Mouse (Mus musculus) neural tube, embryonic 13.5 days (tissue): ENCODE measurements around the gene Csnk2a2. TPM values are rescaled to one million over a fixed set of nuclear protein-coding genes. Genes with fewer than 3 reads are reported as not detected.

Source experiments
- ATAC-seq: fragments of 200-750 bp; cut with Nextera tagmentation; 2 replicates; pipeline ENCODE4 v1.8.0; 2017; ENCODE audit warnings: low read depth, mild to moderate bottlenecking, moderate TSS enrichment, moderate library complexity
- H3K27ac ChIP-seq: fragments of 300-500 bp; sonication (generic); replicated peaks from 2 replicates; pipeline ENCODE4 v1.5.1; 2015; ENCODE audit warnings: moderate library complexity, mild to moderate bottlenecking, inconsistent platforms
- H3K27me3 ChIP-seq: fragments of 300-500 bp; sonication (generic); 2 replicates; pipeline ENCODE4 v1.6.1; 2015; ENCODE audit warnings: mild to moderate bottlenecking, inconsistent platforms
- H3K36me3 ChIP-seq: fragments of 300-500 bp; sonication (generic); 2 replicates; pipeline ENCODE4 v1.6.1; 2015; ENCODE audit warnings: mild to moderate bottlenecking, inconsistent platforms
- H3K4me1 ChIP-seq: fragments of 300-500 bp; sonication (generic); replicated peaks from 2 replicates; pipeline ENCODE4 v1.6.1; 2015; ENCODE audit warnings: inconsistent platforms
- H3K4me2 ChIP-seq: fragments of 300-500 bp; sonication (generic); 2 replicates; pipeline ENCODE4 v1.6.1; 2015; ENCODE audit warnings: inconsistent platforms, mild to moderate bottlenecking, moderate library complexity
- H3K4me3 ChIP-seq: fragments of 300-500 bp; sonication (generic); 2 replicates; pipeline ENCODE4 v1.5.1; 2015; ENCODE audit warnings: mild to moderate bottlenecking, inconsistent platforms
- H3K9ac ChIP-seq: fragments of 300-500 bp; sonication (generic); 2 replicates; pipeline ENCODE4 v1.6.1; 2015; ENCODE audit warnings: moderate library complexity, mild to moderate bottlenecking, inconsistent platforms
- H3K9me3 ChIP-seq: fragments of 300-500 bp; sonication (generic); 2 replicates; pipeline ENCODE4 v1.6.1; 2016; ENCODE audit warnings: inconsistent platforms
- WGBS: fragments of 180-500 bp; shearing (Covaris S2); methylation state at CpG from one replicate; pipeline ENCODE4 v1.1.7; 2015; 5-methylcytosine and 5-hydroxymethylcytosine counted together
- polyA plus RNA-seq: library from polyadenylated mRNA; unstranded; fragments of >200 nt; fragmentation: Nextera tagmentation; extraction: Ambion mirVana; gene quantifications from 2 replicates; pipeline ENCODE4 v1.2.1, GENCODE M21; 2015

Gene Csnk2a2
- polyA plus RNA-seq, 1 experiment from 2014 or later: 8.0 TPM

- Histone ChIP-seq H3K9me3 (no peaks in the 10 kb centered on the region), H3K36me3 (peaks cover 67% of the 10 kb centered on the region), H3K4me3 (no peak overlapping the region), H3K4me1 (no peaks in the 10 kb centered on the region), H3K9ac (no peak overlapping the region), H3K27me3 (no peaks in the 10 kb centered on the region), H3K27ac (no peak overlapping the region), H3K4me2 (no peak overlapping the region)
- no peak for ATAC-seq
- 86% methylated on average over 2 of the region's 2 CpGs for WGBS
These were observed 23.3 kb downstream of the Csnk2a2 start for GRCm38 (mm10) chr8:95466543-95466942.

GRCm38 (mm10) chr8:95452518-95452917 is 37.3 kb downstream of the Csnk2a2 start:
- H3K9me3 ChIP-seq: no peaks in the 10 kb centered on the region
- no peak overlapping the region for H3K4me2 ChIP-seq
- ATAC-seq: no peak
- H3K4me3 ChIP-seq: no peak overlapping the region
- no peak overlapping the region for H3K9ac ChIP-seq
- 62% methylated on average over 8 of the region's 8 CpGs for WGBS
- no peak overlapping the region for H3K27ac ChIP-seq
- peaks cover 94% of the 10 kb centered on the region for H3K36me3 ChIP-seq
- H3K4me1 ChIP-seq: no peaks in the 10 kb centered on the region
- no peaks in the 10 kb centered on the region for H3K27me3 ChIP-seq

GRCm38 (mm10) chr8:95450271-95450670 is 39.6 kb downstream of the Csnk2a2 start:
- Histone ChIP-seq H3K27me3 (no peaks in the 10 kb centered on the region), H3K27ac (no peak overlapping the region), H3K4me1 (no peaks in the 10 kb centered on the region), H3K36me3 (peaks cover 86% of the 10 kb centered on the region), H3K9ac (no peak overlapping the region), H3K4me2 (no peak overlapping the region), H3K4me3 (no peak overlapping the region), H3K9me3 (no peaks in the 10 kb centered on the region)
- no peak for ATAC-seq
- 95% methylated on average over 5 of the region's 5 CpGs for WGBS

GRCm38 (mm10) chr8:95447661-95448060 is 42.2 kb downstream of the Csnk2a2 start:
- Histone ChIP-seq H3K4me2 (no peak overlapping the region), H3K36me3 (peaks cover 62% of the 10 kb centered on the region), H3K9ac (no peak overlapping the region), H3K4me3 (no peak overlapping the region), H3K27me3 (no peaks in the 10 kb centered on the region), H3K4me1 (no peaks in the 10 kb centered on the region), H3K27ac (no peak overlapping the region), H3K9me3 (no peaks in the 10 kb centered on the region)
- ATAC-seq: no peak
- WGBS: 93% methylated on average over 7 of the region's 7 CpGs

- no peak overlapping the region for H3K9ac ChIP-seq
- no peaks in the 10 kb centered on the region for H3K27me3 ChIP-seq
- peaks cover 38% of the 10 kb centered on the region for H3K36me3 ChIP-seq
- 93% methylated on average over 4 of the region's 4 CpGs for WGBS
- H3K27ac ChIP-seq: no peak overlapping the region
- no peaks in the 10 kb centered on the region for H3K4me1 ChIP-seq
- no peaks in the 10 kb centered on the region for H3K9me3 ChIP-seq
- ATAC-seq: no peak
- no peak overlapping the region for H3K4me3 ChIP-seq
- no peak overlapping the region for H3K4me2 ChIP-seq
These were observed 44.8 kb downstream of the Csnk2a2 start for GRCm38 (mm10) chr8:95445042-95445441.

GRCm38 (mm10) chr8:95441491-95442039 is 48.3 kb downstream of the Csnk2a2 start:
- no peak overlapping the region for H3K27ac ChIP-seq
- ATAC-seq: no peak
- H3K4me3 ChIP-seq: no peak overlapping the region
- H3K9me3 ChIP-seq: no peaks in the 10 kb centered on the region
- 0 out of 2 replicates have a peak, but pooled peaks cover 3% of the 10 kb centered on the region for H3K36me3 ChIP-seq
- 62% methylated on average over 5 of the region's 5 CpGs for WGBS
- no peak overlapping the region for H3K9ac ChIP-seq
- H3K4me1 ChIP-seq: no peaks in the 10 kb centered on the region
- H3K27me3 ChIP-seq: no peaks in the 10 kb centered on the region
- H3K4me2 ChIP-seq: no peak overlapping the region

GRCm38 (mm10) chr8:95440168-95440709 is 49.6 kb downstream of the Csnk2a2 start:
- Histone ChIP-seq H3K4me2 (no peak overlapping the region), H3K9ac (no peak overlapping the region), H3K4me1 (no peaks in the 10 kb centered on the region), H3K27ac (no peak overlapping the region), H3K4me3 (no peak overlapping the region), H3K27me3 (no peaks in the 10 kb centered on the region), H3K9me3 (no peaks in the 10 kb centered on the region), H3K36me3 (no peaks in the 10 kb centered on the region)
- no peak for ATAC-seq
- 87% methylated on average over 5 of the region's 5 CpGs for WGBS

GRCm38 (mm10) chr8:95439421-95439820 is 50.4 kb downstream of the Csnk2a2 start:
- no peaks in the 10 kb centered on the region for H3K4me1 ChIP-seq
- H3K9ac ChIP-seq: no peak overlapping the region
- no peaks in the 10 kb centered on the region for H3K36me3 ChIP-seq
- no peak for ATAC-seq
- H3K9me3 ChIP-seq: no peaks in the 10 kb centered on the region
- 94% methylated on average over 2 of the region's 2 CpGs for WGBS
- no peaks in the 10 kb centered on the region for H3K27me3 ChIP-seq
- no peak overlapping the region for H3K27ac ChIP-seq
- H3K4me3 ChIP-seq: no peak overlapping the region
- H3K4me2 ChIP-seq: no peak overlapping the region

GRCm38 (mm10) chr8:95437341-95437992 is 52.4 kb downstream of the Csnk2a2 start:
- no peaks in the 10 kb centered on the region for H3K27me3 ChIP-seq
- 64% methylated on average over 5 of the region's 5 CpGs for WGBS
- H3K4me1 ChIP-seq: peaks cover 16% of the 10 kb centered on the region
- no peaks in the 10 kb centered on the region for H3K9me3 ChIP-seq
- no peaks in the 10 kb centered on the region for H3K36me3 ChIP-seq
- no peak for ATAC-seq
- H3K9ac ChIP-seq: no peak overlapping the region
- no peak overlapping the region for H3K27ac ChIP-seq
- no peak overlapping the region for H3K4me3 ChIP-seq
- no peak overlapping the region for H3K4me2 ChIP-seq

- H3K4me2 ChIP-seq: no peak overlapping the region
- no peak overlapping the region for H3K9ac ChIP-seq
- H3K9me3 ChIP-seq: no peaks in the 10 kb centered on the region
- no peak overlapping the region for H3K27ac ChIP-seq
- no peak for ATAC-seq
- H3K36me3 ChIP-seq: no peaks in the 10 kb centered on the region
- H3K4me1 ChIP-seq: peaks cover 30% of the 10 kb centered on the region
- no peaks in the 10 kb centered on the region for H3K27me3 ChIP-seq
- H3K4me3 ChIP-seq: no peak overlapping the region
- WGBS: 89% methylated on average over 3 of the region's 3 CpGs
These were observed 53.9 kb downstream of the Csnk2a2 start for GRCm38 (mm10) chr8:95435930-95436329.

GRCm38 (mm10) chr8:95435471-95435870 is 54.4 kb downstream of the Csnk2a2 start:
- H3K27me3 ChIP-seq: no peaks in the 10 kb centered on the region
- ATAC-seq: no peak
- peak overlapping the region; percentile 94; the same call in 1 of the 2 replicates for H3K27ac ChIP-seq
- H3K9ac ChIP-seq: no peak overlapping the region
- peak overlapping the region; percentile 92 for H3K4me3 ChIP-seq
- H3K36me3 ChIP-seq: no peaks in the 10 kb centered on the region
- no peaks in the 10 kb centered on the region for H3K9me3 ChIP-seq
- H3K4me1 ChIP-seq: peaks cover 34% of the 10 kb centered on the region
- peak overlapping the region; percentile 74 for H3K4me2 ChIP-seq
- WGBS: 89% methylated on average over 9 of the region's 9 CpGs

GRCm38 (mm10) chr8:95434686-95435439 is 55.0 kb downstream of the Csnk2a2 start, which contains the start of gene Cfap20:
Gene Cfap20, minus strand, starts transcription at chr8:95434869.
- Histone ChIP-seq H3K4me1 (peaks cover 41% of the 10 kb centered on the region), H3K27me3 (no peaks in the 10 kb centered on the region), H3K27ac (peak within 1 kb of the TSS; percentile 94), H3K9ac (peak within 1 kb of the TSS; percentile 94), H3K4me3 (peak within 1 kb of the TSS; percentile 92), H3K9me3 (no peaks in the 10 kb centered on the region), H3K36me3 (no peaks in the 10 kb centered on the region), H3K4me2 (peak within 1 kb of the TSS; percentile 74)
- under 1% methylated on average over 51 of the region's 51 CpGs for WGBS
- peak; percentile 96 for ATAC-seq
